Mouse (Mus musculus) layer of hippocampus, postnatal 36 days (tissue): ENCODE results near the gene Olfr1364. TPM values are rescaled to one million over a fixed set of nuclear protein-coding genes. Genes with fewer than 3 reads are reported as not detected.

Experiments
- DNase-seq, 2 experiments: peaks; one replicate each; pipeline ENCODE4 v3.0.0; 2022
- total RNA-seq, 2 experiments: library from RNA; stranded (reverse); gene quantifications; 2 replicates each; pipeline ENCODE4 v1.2.3; 2021

The Olfr1364 gene
- total RNA-seq: not detected

- DNase-seq: no peak
Measured at GRCm38 (mm10) chr13:21581659-21582058, at the start of gene Olfr1364. Gene Olfr1364, minus strand, starts transcription at chr13:21581759.

DNA sequence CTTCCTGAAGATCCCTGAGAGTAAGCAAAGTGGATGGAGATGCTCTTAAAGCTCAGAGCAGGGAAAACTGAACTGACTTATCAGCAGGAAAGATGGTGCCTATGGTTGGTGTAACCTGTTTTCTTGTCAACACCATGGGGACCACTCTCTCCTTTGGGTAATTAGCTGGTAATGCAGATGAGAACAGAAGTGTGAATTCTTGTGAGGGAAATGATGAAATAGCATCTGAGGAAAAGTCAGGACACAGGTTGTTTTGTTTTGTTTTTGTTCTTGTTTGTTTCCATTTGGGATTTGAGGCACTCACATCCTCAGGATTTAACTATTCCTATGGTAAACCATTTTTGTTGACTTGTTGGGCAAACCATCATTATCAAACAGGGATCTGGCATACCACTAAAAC, 32.4 kb upstream of the Olfr1364 start, which contains the start of gene Olfr1362:
TSS of gene Olfr1362 (minus strand) at position 101 of the 400 bp plus-strand sequence.
- no peak for DNase-seq

DNA sequence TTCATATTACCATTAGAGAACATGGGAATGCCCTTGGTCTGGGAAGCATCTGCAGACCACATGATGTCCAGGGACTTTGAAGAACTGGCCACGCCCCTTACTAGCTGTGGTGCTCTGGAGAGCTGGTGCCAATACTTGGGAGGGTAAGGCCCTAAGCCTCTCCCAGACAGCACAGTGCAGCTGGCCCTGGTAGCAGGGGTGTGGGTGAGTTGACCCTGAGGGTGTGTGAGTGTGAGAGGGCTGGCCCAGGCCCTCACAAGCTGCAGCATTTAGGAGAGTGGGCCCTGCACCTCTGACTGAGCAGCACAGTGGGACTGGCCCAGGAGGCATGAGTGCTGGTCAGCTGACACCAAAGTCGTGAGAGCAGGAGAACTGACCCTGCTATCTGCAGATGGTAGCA, 10.1 kb upstream of the Olfr1364 start:
- DNase-seq: no peak

DNA sequence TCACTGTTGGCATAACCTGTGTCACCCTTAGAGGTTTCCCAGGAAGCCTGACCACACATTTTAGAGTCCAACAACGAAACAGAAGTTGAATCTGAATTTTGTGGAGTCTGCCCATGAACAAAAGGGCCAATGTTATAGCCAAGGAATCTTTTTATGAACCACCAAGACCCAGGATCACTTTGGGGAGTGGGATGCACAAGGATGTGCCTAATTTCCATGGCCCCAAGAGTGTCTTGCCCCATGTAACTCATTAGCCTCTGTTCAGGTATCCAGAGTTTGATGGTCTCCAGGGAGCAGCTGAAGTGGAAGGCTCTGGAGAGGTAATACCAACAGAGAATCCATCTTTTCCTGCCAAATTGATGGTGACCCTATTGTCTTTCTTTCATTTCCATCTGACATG, 21.8 kb downstream of the Olfr1364 start, which contains the start of gene Olfr1535:
TSS of gene Olfr1535 (minus strand) at position 101 of the 400 bp plus-strand sequence.
- DNase-seq: no peak

GRCm38 (mm10) chr13:21550416-21551110, 31.0 kb downstream of the Olfr1364 start:
- no peak for DNase-seq

- DNase-seq: no peak
Measured at GRCm38 (mm10) chr13:21549487-21549886, 32.1 kb downstream of the Olfr1364 start.

DNA sequence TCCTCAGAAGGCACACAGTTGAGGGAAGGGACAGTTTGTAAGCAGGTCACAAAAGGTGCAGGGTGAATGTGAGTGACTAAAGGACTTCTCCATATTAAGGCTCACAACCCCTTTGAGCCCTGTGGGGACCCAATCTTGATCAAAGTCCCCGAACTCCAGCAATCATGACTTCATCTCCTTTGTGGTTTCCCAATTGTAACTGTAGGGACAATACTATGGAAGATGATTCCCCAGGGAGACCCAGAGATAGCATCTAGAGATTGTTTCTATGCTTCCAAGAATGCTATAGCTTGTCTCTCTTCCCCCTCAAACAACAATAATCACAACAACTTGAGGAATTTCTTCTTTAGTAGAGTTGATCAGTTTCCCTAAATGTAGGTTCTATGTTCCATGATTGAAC, 38.9 kb downstream of the Olfr1364 start, which contains the start of gene Olfr1366:
TSS of gene Olfr1366 (minus strand) at position 101 of the 400 bp plus-strand sequence.
- no peak for DNase-seq

GRCm38 (mm10) chr13:21530781-21531201, 50.8 kb downstream of the Olfr1364 start, which contains the start of gene Zkscan8:
Gene Zkscan8, minus strand, starts transcription at chr13:21531120.
- peak; percentile 88 to 91 for DNase-seq

DNA sequence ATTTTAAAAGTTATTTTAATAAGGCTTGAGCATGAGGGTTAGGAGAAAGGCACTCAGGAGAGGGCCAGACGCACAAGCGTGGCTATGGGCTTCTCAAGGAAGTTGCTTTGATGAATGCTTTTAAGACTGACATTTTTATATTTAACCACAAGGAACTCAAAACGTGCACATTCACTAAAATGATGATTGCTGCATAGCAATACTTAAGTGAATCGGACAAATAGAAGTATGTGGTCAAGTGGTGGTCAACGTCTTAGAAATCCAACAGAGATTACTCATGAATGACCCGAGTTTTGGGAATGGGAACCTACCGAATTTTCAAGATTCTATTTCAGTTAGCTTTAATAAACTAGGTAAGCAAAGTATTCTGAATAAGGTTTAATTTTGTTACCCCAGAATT, 51.4 kb downstream of the Olfr1364 start:
- no peak for DNase-seq

Other genes starting within 250 kb of the Olfr1364 start
- gene Olfr1367, start 234.8 kb downstream of the Olfr1364 start, total RNA-seq: not detected
- 1 to 10 TPM; 8.4 to 9.9 TPM for gene Zscan12, start 218.9 kb downstream of the Olfr1364 start, total RNA-seq
- gene Zkscan3, start 179.0 kb downstream of the Olfr1364 start, total RNA-seq: 10 to 100 TPM; 39.7 to 46.2 TPM
- gene Pgbd1, start 140.7 kb downstream of the Olfr1364 start, total RNA-seq: 1 to 10 TPM; 1.1 to 1.5 TPM
- gene Zscan26, start 128.0 kb downstream of the Olfr1364 start, total RNA-seq: 10 to 100 TPM; 52.3 to 53.5 TPM
- gene Nkapl, start 113.2 kb downstream of the Olfr1364 start, total RNA-seq: 1 to 10 TPM in 1 of 2 experiments, under 1 TPM in 1; 0.78 to 1.2 TPM
- 1 to 10 TPM; 6.1 to 7.0 TPM for gene Zkscan4, start 102.9 kb downstream of the Olfr1364 start, total RNA-seq
- not detected for gene Gm10065, start 102.3 kb downstream of the Olfr1364 start, total RNA-seq
- 10 to 100 TPM; 21.6 to 23.2 TPM for gene AK157302, start 86.5 kb downstream of the Olfr1364 start, total RNA-seq
- gene Gm11273, start 80.3 kb downstream of the Olfr1364 start, total RNA-seq: 10 to 100 TPM; 49.1 to 63.4 TPM
- gene Zkscan8, start 50.6 kb downstream of the Olfr1364 start, total RNA-seq: 10 to 100 TPM; 18.3 to 19.9 TPM
- gene Olfr1366, start 39.0 kb downstream of the Olfr1364 start, total RNA-seq: not detected
- gene Olfr1535, start 21.9 kb downstream of the Olfr1364 start, total RNA-seq: not detected
- not detected for gene Olfr1362, start 32.3 kb upstream of the Olfr1364 start, total RNA-seq
- not detected for gene Olfr11, start 60.8 kb upstream of the Olfr1364 start, total RNA-seq
- gene Olfr1361, start 81.6 kb upstream of the Olfr1364 start, total RNA-seq: not detected
- not detected for gene Olfr1360, start 95.6 kb upstream of the Olfr1364 start, total RNA-seq
- not detected for gene Olfr1359, start 116.4 kb upstream of the Olfr1364 start, total RNA-seq
- 10 to 100 TPM; 20.4 to 37.0 TPM for gene Hist1h2bl, start 134.4 kb upstream of the Olfr1364 start, total RNA-seq
- gene Hist1h2ai, start 134.7 kb upstream of the Olfr1364 start, total RNA-seq: 10 to 100 TPM; 37.8 to 44.6 TPM
- gene Hist1h3h, start 135.9 kb upstream of the Olfr1364 start, total RNA-seq: 10 to 100 TPM; 57.9 to 69.3 TPM
- 1 to 10 TPM; 4.3 to 6.2 TPM for gene Hist1h2bm, start 140.3 kb upstream of the Olfr1364 start, total RNA-seq
- 10 to 100 TPM; 15.7 to 17.9 TPM for gene Hist1h4j, start 153.3 kb upstream of the Olfr1364 start, total RNA-seq
- 100 to 1,000 TPM; 266 to 292 TPM for gene Hist1h4k, start 168.7 kb upstream of the Olfr1364 start, total RNA-seq
- gene Hist1h2ak, start 172.1 kb upstream of the Olfr1364 start, total RNA-seq: 10 to 100 TPM; 13.2 to 18.7 TPM
- 10 to 100 TPM in 1 of 2 experiments, 1 to 10 TPM in 1; 5.4 to 10.8 TPM for gene Hist1h2bn, start 172.4 kb upstream of the Olfr1364 start, total RNA-seq
- gene Hist1h1b, start 198.9 kb upstream of the Olfr1364 start, total RNA-seq: 1 to 10 TPM; 6.4 to 8.5 TPM
- gene Hist1h3i, start 201.6 kb upstream of the Olfr1364 start, total RNA-seq: 10 to 100 TPM; 56.6 to 72.6 TPM
- gene Hist1h2an, start 205.5 kb upstream of the Olfr1364 start, total RNA-seq: 1 to 10 TPM in 1 of 2 experiments, not detected in 1; 2.6 TPM
- gene Hist1h2bp, start 205.7 kb upstream of the Olfr1364 start, total RNA-seq: 10 to 100 TPM in 1 of 2 experiments, 1 to 10 TPM in 1; 7.8 to 11.4 TPM
- 10 to 100 TPM; 49.4 to 52.0 TPM for gene Hist1h2bq, start 228.4 kb upstream of the Olfr1364 start, total RNA-seq
- 10 to 100 TPM in 1 of 2 experiments, not detected in 1; 19.5 TPM for gene Hist1h2ao, start 228.7 kb upstream of the Olfr1364 start, total RNA-seq
- gene Hist1h4m, start 230.0 kb upstream of the Olfr1364 start, total RNA-seq: 100 to 1,000 TPM; 229 to 282 TPM